Mouse (Mus musculus) liver, adult 10 weeks (tissue): ENCODE results near the gene Larp4. TPM values are rescaled to one million over a fixed set of nuclear protein-coding genes. Genes with fewer than 3 reads are reported as not detected.

Source experiments
- polyA plus RNA-seq: library from polyadenylated mRNA; stranded (reverse); fragments of 350-450 nt; fragmentation: Illumina TruSeq; extraction: RNeasy Lipid Tissue Mini Kit (QIAGEN cat#74804); gene quantifications from one replicate; pipeline ENCODE4 v1.2.3, GENCODE M21; 2014; ENCODE audit warnings: low read depth, low replicate concordance

The Larp4 gene
- polyA plus RNA-seq = 50.8 TPM

DNA sequence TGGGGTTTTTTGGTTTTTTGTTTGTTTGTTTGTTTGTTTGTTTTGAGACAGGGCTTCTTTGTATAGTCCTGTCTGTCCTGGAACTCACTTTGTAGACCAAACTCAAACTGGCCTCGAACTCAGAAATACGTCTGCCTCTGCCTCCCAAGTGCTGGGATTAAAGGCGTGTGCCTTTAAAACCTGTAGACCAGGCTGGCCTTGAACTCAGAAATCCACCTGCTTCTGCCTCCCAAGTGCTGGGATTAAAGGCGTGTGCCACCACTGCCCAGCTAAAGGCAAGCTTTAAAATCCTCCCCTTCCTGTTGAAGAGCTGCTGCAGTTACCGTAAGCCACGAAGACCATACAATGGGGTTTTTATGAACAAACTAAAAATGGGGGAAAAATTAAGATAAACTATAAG, at the start of gene Larp4:
TSS of gene Larp4 (plus strand) at position 301 of the 400 bp plus-strand sequence.

DNA sequence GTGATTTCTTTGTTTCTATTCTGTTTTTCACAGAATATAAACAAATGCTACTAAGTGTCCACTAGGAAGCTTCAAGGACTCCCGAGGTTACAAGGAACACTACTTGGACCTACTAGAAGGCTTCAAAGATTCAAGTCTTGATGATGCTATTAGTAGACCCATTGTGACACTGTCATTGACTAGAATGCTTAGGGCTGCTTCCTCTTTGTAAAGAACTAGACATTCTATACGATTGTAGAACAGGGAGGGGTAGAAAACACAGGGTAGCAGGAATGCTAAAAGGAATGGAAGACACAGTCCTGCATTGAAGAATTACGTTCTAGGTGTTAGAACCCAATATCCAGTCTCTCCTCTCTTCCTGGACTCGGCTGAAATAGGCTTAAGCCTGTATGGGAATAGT, 2.9 kb upstream of the Larp4 start, which contains the start of gene Fam186a:
TSS of gene Fam186a (minus strand) at position 101 of the 400 bp plus-strand sequence.

GRCm38 (mm10) chr15:100038470-100038971, 68.7 kb downstream of the Larp4 start, which contains the start of gene Dip2b:
Gene Dip2b, plus strand, starts transcription at chr15:100038664.

Other genes starting within 250 kb of the Larp4 start
- 10.4 TPM for gene Cox14, start 244.4 kb upstream of the Larp4 start, polyA plus RNA-seq
- gene Cers5, start 197.2 kb upstream of the Larp4 start, polyA plus RNA-seq = 1.7 TPM
- gene Lima1, start 94.6 kb upstream of the Larp4 start, polyA plus RNA-seq = 24.2 TPM
- not detected for gene Fam186a, start 3.0 kb upstream of the Larp4 start, polyA plus RNA-seq
- gene Dip2b, start 68.6 kb downstream of the Larp4 start, polyA plus RNA-seq = 1.2 TPM